Mouse (Mus musculus) lung, postnatal 0 days (tissue): ENCODE results near the gene Ganc.

Experiments used
- CTCF ChIP-seq: IDR thresholded peaks from 2 replicates; pipeline ENCODE4 v1.5.1; 2016; ENCODE audit warnings: antibody characterized with exemption, mild to moderate bottlenecking
- EP300 ChIP-seq: IDR thresholded peaks from 2 replicates; pipeline ENCODE4 v1.6.1; 2016; ENCODE audit warnings: antibody characterized with exemption, mild to moderate bottlenecking, control low read depth

- TF ChIP-seq EP300 = no peak
- no peak for TF ChIP-seq CTCF
Measured at GRCm38 (mm10) chr2:120411096-120411628, 7.5 kb downstream of the Ganc start.
